Mouse (Mus musculus) heart, embryonic 14.5 days (tissue): ENCODE results near the gene Capns2. TPM values are rescaled to one million over a fixed set of nuclear protein-coding genes. Genes with fewer than 3 reads are reported as not detected.

Source experiments
- ATAC-seq: fragments of 200-750 bp; cut with Nextera tagmentation; 2 replicates; pipeline ENCODE4 v1.8.0; 2017; ENCODE audit warnings: low read depth, moderate TSS enrichment; ENCODE audit not compliant: insufficient number of reproducible peaks, insufficient read depth, low FRiP score
- H3K27ac ChIP-seq, 2 experiments: fragments of 200-500 bp in 1 of 2; fragments of 300-500 bp in 1 of 2; sonication (generic) in 1 of 2; replicated peaks in 1 of 2; 2 replicates each; pipeline ENCODE4 v1.5.1; 2012 to 2014; ENCODE audit warnings: low read depth in 2 of 2, low read length in 2 of 2, control low read depth in 1 of 2, mild to moderate bottlenecking in 1 of 2, mixed read lengths in 1 of 2; ENCODE audit not compliant: control insufficient read depth in 1 of 2, insufficient read depth in 1 of 2
- H3K27me3 ChIP-seq: fragments of 300-500 bp; sonication (generic); 2 replicates; pipeline ENCODE4 v1.6.1; 2014; ENCODE audit warnings: mild to moderate bottlenecking, low read length, control low read depth; ENCODE audit not compliant: control insufficient read depth, insufficient read depth
- H3K36me3 ChIP-seq: fragments of 300-500 bp; sonication (generic); 2 replicates; pipeline ENCODE4 v1.6.1; 2014; ENCODE audit warnings: mild to moderate bottlenecking, control low read depth, low read length, mixed read lengths; ENCODE audit not compliant: control insufficient read depth, insufficient read depth
- H3K4me1 ChIP-seq, 2 experiments: fragments of 200-500 bp in 1 of 2; fragments of 300-500 bp in 1 of 2; sonication (generic) in 1 of 2; 2 replicates each; pipeline ENCODE4 v1.6.1; 2012 to 2014; ENCODE audit warnings: low read length in 2 of 2, control low read depth in 1 of 2, mixed read lengths in 1 of 2; ENCODE audit not compliant: control insufficient read depth in 2 of 2, insufficient read depth in 2 of 2
- H3K4me2 ChIP-seq: fragments of 300-500 bp; sonication (generic); 2 replicates; pipeline ENCODE4 v1.6.1; 2014; ENCODE audit warnings: mild to moderate bottlenecking, low read length
- H3K4me3 ChIP-seq, 2 experiments: fragments of 200-500 bp in 1 of 2; fragments of 300-500 bp in 1 of 2; sonication (generic) in 1 of 2; 2 replicates each; pipeline ENCODE4 v1.5.1; 2012 to 2014; ENCODE audit warnings: low read length in 2 of 2, mild to moderate bottlenecking in 2 of 2, control low read depth in 1 of 2, low read depth in 1 of 2, moderate library complexity in 1 of 2; ENCODE audit not compliant: control insufficient read depth in 1 of 2, insufficient read depth in 1 of 2
- H3K9ac ChIP-seq: fragments of 300-500 bp; sonication (generic); 2 replicates; pipeline ENCODE4 v1.6.1; 2014; ENCODE audit warnings: mild to moderate bottlenecking, low read length
- H3K9me3 ChIP-seq: fragments of 300-500 bp; sonication (generic); 2 replicates; pipeline ENCODE4 v1.6.1; 2016; ENCODE audit warnings: low read length, control low read depth; ENCODE audit not compliant: control insufficient read depth
- WGBS: fragments of 180-500 bp; shearing (Covaris S2); extraction: QIAGEN DNeasy Blood & Tissue Kit; methylation state at CpG from one replicate; pipeline ENCODE4 v1.1.7; 2014; 5-methylcytosine and 5-hydroxymethylcytosine counted together
- polyA plus RNA-seq: library from polyadenylated mRNA; unstranded; fragments of >200 nt; fragmentation: Nextera tagmentation; extraction: Ambion mirVana; gene quantifications from 2 replicates; pipeline ENCODE4 v1.2.1, GENCODE M21; 2014

Capns2 gene
- 0.20 and 0.67 TPM in 2 replicates for polyA plus RNA-seq

- no peak for ATAC-seq
- Histone ChIP-seq H3K27me3 (no peaks in the 10 kb centered on the region), H3K9me3 (no peaks in the 10 kb centered on the region), H3K9ac (no peak within 1 kb of the TSS), H3K27ac (no peak within 1 kb of the TSS), H3K4me1 (no peaks in the 10 kb centered on the region), H3K36me3 (no peaks in the 10 kb centered on the region), H3K4me2 (no peak within 1 kb of the TSS), H3K4me3 (no peak within 1 kb of the TSS)
- 83% methylated on average over 5 of the region's 5 CpGs for WGBS
Measured at GRCm38 (mm10) chr8:92901107-92901506, at the start of gene Capns2. Gene Capns2, plus strand, starts transcription at chr8:92901407.

GRCm38 (mm10) chr8:92853188-92853983, 47.8 kb upstream of the Capns2 start:
- H3K4me3 ChIP-seq: no peak overlapping the region
- H3K9me3 ChIP-seq: no peaks in the 10 kb centered on the region
- WGBS: 69% methylated on average over 18 of the region's 18 CpGs
- ATAC-seq: no peak
- H3K27ac ChIP-seq: no peak overlapping the region
- H3K36me3 ChIP-seq: peaks cover 13% of the 10 kb centered on the region; the same call in 1 of the 2 replicates
- H3K4me1 ChIP-seq: peaks cover 3 to 6% of the 10 kb centered on the region in 2 experiments; a peak in 2 of 4 replicates
- no peak overlapping the region for H3K4me2 ChIP-seq
- peaks cover 9% of the 10 kb centered on the region; the same call in 1 of the 2 replicates for H3K27me3 ChIP-seq
- no peak overlapping the region for H3K9ac ChIP-seq

DNA sequence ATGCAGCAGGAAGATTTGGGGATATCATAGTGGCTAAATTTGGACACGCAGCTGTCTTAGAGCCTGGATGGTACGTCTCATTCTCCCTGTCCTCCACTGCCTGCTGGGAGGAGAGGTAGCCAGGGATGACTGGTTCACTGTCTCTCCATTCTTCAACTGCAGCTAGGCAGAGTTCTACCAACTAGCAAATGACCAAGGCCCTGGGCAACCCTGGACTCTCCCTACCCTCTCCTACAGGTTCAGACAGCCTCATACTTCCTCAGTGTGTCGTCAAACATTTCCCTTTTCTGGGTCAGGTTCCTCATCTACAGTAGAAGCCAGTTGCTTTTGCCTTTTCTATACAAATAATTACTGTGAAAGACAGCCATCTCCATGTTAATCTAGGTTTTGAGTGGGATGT, 46.5 kb upstream of the Capns2 start:
- Histone ChIP-seq H3K27ac (no peak overlapping the region), H3K4me2 (peak overlapping the region; percentile 91), H3K27me3 (peaks cover 9% of the 10 kb centered on the region; the same call in 1 of the 2 replicates), H3K4me3 (peak overlapping the region in 1 of 2 experiments; percentile 63; a peak in 3 of 4 replicates), H3K9me3 (no peaks in the 10 kb centered on the region), H3K4me1 (peaks cover 3 to 6% of the 10 kb centered on the region in 2 experiments; a peak in 2 of 4 replicates), H3K36me3 (peaks cover 9% of the 10 kb centered on the region; the same call in 1 of the 2 replicates), H3K9ac (no peak overlapping the region; the same call in 1 of the 2 replicates)
- whole genome bisulfite sequencing: 67% methylated on average over 3 of the region's 3 CpGs
- no peak for ATAC-seq

- Histone ChIP-seq H3K4me3 (peak within 1 kb of the TSS; percentile 55 to 63), H3K9ac (peak within 1 kb of the TSS; percentile 72), H3K27ac (no peak within 1 kb of the TSS), H3K27me3 (peaks cover 9% of the 10 kb centered on the region; the same call in 1 of the 2 replicates), H3K4me1 (peaks cover 2 to 3% of the 10 kb centered on the region in 2 experiments; a peak in 1 of 4 replicates), H3K36me3 (peaks cover 9% of the 10 kb centered on the region; the same call in 1 of the 2 replicates), H3K4me2 (peak within 1 kb of the TSS; percentile 91), H3K9me3 (no peaks in the 10 kb centered on the region)
- ATAC-seq: 0 out of 2 replicates have a peak, but pooled peaks have one; percentile 52
- WGBS: under 1% methylated on average over 50 of the region's 50 CpGs
Measured at GRCm38 (mm10) chr8:92855171-92855894, 45.9 kb upstream of the Capns2 start, which contains the start of gene Lpcat2. Gene Lpcat2, plus strand, starts transcription at chr8:92855339.

- Histone ChIP-seq H3K9me3 (no peaks in the 10 kb centered on the region), H3K4me2 (peak overlapping the region; percentile 91), H3K9ac (no peak overlapping the region), H3K36me3 (peaks cover 9% of the 10 kb centered on the region; the same call in 1 of the 2 replicates), H3K27me3 (peaks cover 9% of the 10 kb centered on the region; the same call in 1 of the 2 replicates), H3K4me1 (peaks cover 2 to 3% of the 10 kb centered on the region in 2 experiments; a peak in 1 of 4 replicates), H3K27ac (no peak overlapping the region), H3K4me3 (peak overlapping the region in 1 of 2 experiments; percentile 63; a peak in 3 of 4 replicates)
- ATAC-seq: no peak
- 74% methylated on average over 7 of the region's 7 CpGs for WGBS
Measured at GRCm38 (mm10) chr8:92856273-92856986, 44.8 kb upstream of the Capns2 start.

DNA sequence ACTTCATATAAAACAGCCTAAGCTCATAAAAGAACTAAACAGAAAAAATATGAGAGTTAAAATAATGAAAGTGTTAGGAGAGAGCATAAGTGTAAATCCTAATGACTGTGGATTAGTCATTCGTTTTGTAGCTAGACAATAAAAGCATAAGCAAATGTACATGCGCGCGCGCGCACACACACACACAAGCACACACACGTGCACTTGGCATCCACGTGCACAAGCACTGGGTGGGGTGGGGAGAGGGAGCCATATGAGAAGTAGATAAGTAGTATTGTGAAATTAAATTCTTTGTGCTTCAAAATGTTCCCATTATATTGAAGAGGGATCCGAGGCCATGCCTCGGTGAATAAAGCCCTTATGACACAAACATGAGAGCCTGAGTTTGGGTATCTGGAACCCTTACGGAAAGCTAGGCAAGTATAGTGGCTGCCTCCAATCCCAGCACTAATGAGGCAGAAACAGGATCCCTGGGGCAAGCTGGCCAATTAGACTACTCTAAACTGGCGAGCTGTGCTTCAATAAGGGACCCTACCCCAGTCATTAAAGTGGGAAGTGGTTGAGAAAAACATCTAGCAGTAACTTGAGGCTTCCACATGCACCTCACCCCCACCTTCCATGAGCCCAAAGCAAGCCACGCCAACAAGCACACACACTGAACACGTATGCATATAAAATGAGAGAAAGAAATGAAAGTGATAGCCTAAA, 42.6 kb upstream of the Capns2 start:
- Histone ChIP-seq H3K4me3 (no peak overlapping the region), H3K36me3 (no peaks in the 10 kb centered on the region), H3K27me3 (peaks cover 9% of the 10 kb centered on the region; the same call in 1 of the 2 replicates), H3K4me2 (no peak overlapping the region), H3K4me1 (peaks cover 2 to 3% of the 10 kb centered on the region in 2 experiments; a peak in 1 of 4 replicates), H3K9me3 (no peaks in the 10 kb centered on the region), H3K9ac (no peak overlapping the region), H3K27ac (no peak overlapping the region)
- no peak for ATAC-seq
- 85% methylated on average over 14 of the region's 14 CpGs for WGBS
